Mouse (Mus musculus): ENCODE data around the gene Cutal.

Gene Cutal

DNA sequence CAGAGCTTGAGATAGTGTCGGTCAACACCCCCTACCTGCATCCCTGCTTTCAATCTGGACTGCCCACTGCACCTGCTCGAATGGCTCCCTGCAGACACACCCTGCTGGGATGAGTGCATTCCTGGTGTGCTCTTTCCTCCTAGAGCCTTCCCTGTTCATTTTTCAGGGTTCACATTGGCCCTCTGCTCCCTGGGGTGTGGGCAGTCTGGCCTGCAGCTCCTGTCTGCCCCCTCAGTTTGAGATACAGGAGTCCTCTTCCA is 40.6 kb downstream of the Cutal start:
- no peak for DNase-seq (ENCODE audit: low read depth in 1 of 2, low spot score in 2 of 2)

DNA sequence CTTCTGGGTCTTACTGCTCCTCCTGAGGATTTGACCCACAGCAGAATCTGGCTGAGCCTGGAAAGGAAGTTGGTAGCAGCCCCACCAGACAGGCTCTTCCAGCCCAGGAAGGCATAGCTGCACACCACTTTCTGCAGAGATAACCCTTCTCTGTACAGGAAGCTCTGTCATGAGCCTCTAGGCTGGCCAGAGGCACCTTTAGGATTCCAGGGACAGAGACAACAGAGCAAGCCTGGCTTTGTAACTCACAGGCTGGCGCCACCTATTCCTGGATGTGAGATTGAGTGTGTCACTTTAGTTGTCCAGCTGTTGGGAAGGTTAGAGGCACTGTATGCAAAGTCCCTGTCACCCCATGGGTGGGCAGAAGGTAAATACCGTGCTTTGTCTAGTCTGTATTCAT is 40.9 kb downstream of the Cutal start:
- no peak for DNase-seq (ENCODE audit: low read depth in 1 of 2, low spot score in 2 of 2)

DNA sequence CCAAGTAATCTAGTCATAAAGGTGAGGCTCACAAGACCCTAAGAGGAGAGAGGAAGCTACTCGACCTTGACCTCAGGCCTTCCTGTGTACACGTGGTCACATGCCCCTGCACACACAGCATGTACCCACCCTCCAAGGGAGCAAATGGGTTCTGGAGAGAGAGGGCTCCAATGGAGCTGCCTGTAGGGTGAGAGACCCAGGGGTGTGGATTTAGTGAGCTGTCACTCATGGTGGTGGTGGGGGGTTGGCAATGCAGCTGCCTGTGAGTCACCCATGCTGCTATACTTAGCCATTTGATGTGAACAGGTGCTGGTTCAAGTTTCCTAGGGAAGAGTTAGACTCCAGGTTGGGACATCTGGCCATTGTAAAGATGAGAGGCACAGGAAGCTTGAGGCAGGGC is 45.9 kb downstream of the Cutal start:
- DNase-seq (ENCODE audit: low read depth in 1 of 2, low spot score in 2 of 2): no peak

DNA sequence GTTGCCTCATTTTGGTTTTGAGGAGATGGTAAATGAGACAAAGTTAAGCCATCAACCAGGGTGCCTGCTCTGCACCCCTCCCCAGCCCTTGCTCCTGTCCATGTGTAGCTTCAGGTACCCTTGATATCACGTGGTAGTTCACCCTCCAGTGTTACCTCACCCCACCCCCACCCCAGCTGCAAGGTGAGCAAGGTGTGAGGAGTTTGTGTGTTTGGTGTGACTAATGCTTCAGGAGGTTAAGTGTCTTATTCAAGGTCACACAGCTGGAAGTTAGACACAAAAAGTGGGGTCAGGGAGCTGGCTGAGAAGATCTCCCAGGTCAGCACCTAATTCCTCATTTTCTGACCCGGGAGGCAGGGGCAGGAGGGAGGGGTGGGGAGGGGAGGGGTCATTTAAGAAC is 48.5 kb downstream of the Cutal start:
- no peak for DNase-seq (ENCODE audit: low read depth in 1 of 2, low spot score in 2 of 2)

DNA sequence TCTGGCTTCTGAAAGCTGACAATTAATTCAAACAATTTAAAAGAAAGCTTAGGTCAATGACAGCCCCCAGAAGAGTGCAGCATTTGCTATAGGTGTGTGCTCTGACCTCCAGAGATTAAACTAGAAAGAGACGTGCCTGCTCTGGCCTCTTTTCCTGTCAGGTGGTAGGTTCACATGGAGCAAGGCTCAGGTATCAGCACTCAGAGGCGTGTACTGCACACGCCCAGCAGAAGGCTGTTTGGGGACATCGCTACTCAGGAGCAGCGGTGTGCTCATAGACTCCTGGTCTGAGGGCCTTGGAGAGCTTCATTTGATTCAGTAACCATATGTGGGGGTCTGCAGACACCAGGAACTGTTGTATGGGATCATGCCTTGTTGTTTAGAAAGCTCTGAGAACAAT is 53.1 kb downstream of the Cutal start:
- DNase-seq (ENCODE audit: low read depth in 1 of 2, low spot score in 2 of 2): no peak

DNA sequence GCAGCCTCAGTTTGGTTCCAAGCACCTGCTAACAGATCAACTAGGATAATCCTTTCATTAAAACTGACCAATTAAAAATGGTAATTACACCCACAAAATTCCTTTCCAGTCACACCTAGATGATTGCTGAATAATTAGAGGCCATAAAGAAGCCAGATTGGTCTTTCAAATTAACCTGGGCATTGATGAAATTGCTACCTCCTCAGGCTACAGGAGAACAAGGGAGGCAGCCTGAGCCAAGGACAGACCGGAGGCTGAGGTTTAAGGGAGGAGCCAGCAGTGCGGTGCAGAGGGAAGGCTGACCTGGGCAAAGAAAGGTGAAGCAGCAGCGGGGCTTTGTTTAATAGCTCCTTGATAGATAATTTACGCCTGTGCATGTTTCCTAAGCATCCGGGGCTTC is 63.3 kb downstream of the Cutal start:
- DNase-seq (ENCODE audit: low read depth in 1 of 2, low spot score in 2 of 2): no peak

DNA sequence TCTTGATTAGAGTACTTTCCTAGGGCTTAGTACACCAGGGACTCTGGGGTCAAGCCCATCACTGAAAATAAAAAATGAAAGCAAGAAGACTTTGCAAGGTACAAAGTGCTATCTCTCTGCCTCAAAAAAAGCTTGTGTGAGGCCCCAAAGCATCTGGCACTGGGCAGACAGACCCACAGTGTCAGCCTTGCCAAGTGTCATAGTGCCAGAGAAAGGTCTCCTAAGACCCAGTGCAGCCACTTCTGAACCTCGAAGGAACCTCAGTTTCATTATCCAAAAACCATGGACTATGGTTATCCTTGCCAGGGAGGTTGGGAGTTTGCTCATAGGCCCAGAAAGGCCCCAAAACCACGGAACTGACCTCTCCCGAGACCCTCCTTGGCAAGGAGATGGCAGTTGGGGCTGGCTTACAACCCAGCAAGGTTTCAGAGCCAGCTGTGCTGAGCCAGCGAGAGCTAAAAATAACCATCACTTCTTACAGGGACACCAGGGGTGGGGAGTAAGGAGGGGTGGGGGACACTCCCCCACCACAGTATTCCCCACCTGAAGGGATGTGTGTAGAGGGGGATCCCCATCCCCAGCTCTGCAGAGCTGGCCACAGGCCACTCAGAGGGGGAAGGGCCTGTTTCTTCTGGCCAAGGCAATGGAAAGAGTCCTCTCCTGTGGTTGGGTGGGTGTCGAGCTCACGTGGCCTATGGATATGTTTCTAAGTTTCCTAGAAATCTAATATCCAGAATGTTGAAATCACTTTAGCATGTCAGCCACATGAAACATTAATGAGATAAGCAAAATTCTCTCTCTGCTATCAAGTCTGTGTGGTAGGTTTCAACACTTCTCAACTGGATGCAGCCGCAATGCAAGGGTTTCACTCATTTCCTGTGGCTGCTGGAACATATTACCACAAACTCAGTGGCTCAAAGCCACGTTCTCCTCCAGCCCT is 64.3 kb downstream of the Cutal start:
- DNase-seq (ENCODE audit: low read depth in 1 of 2, low spot score in 2 of 2): no peak

DNA sequence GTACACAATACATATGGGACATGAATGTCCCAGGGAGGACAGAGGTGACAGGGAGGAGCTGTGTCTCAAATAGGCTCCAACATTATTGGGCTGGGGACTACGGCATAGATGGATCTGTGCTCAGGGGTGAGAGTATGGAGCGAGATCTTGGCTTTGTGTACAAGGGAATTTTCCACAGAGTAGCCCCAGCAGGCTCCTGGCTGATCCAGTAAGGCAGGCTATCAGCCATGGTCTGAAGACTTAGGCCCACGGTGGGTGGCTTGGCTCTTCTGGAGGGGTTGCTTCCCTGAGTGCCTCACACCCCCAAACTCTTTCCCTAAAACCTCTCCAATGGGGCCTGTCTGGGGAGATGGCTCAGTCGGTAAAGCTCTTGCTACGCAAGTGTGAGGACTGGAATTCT is 66.0 kb downstream of the Cutal start:
- DNase-seq (ENCODE audit: low read depth in 1 of 2, low spot score in 2 of 2): no peak

DNA sequence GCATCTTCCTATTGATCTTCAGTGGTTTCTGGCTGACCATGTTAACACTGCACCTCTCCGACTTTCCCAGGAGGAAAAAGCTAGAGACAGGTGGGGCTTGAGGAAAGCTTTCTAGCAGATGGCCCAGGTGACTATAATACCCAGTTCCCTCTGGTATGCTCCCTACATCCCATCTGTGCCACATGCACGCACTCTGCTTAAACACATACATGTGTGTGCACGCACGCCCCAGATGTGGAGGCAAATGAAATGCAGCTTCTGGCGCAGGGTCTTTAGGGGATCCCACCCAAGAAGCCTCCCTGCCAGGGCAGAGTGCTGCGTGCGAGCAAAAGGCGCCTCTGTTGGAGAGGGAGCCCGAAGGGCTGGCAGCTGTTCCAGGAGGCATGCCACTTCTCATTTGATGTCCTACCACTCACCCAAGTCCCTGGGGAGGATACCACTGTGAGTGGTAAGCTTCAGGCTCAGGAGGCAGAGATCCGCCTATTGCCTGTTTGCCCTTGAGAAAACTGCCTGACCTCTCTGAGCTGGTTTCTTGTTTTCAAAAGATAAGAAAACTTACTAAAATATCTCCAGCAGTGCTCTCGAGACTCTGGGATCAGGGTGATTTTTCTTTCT is 67.0 kb downstream of the Cutal start:
- no peak for DNase-seq (ENCODE audit: low read depth in 1 of 2, low spot score in 2 of 2)
